Mouse (Mus musculus) left cerebral cortex, adult 9 months (tissue): ENCODE measurements around the gene Myh15.
"Not testable (repeated sequence)": the region's sequence is repeated elsewhere in the genome, so short reads cannot be mapped to it uniquely, and the experiment has no call there.

Experiments used
- DNase-seq, 2 experiments: peaks; one replicate each; pipeline ENCODE4 v3.0.0; 2022; ENCODE audit warnings: low spot score in 2 of 2

The Myh15 gene

GRCm38 (mm10) chr16:49057186-49057585, at the start of gene Myh15:
Gene Myh15 (plus strand): TSS chr16:49057486.
- DNase-seq: no peak

- peak in 1 of 2 experiments; percentile 22 for DNase-seq
Measured at GRCm38 (mm10) chr16:49016620-49017332, 40.5 kb upstream of the Myh15 start.

- no peak for DNase-seq
Measured at GRCm38 (mm10) chr16:49035852-49036251, 21.4 kb upstream of the Myh15 start.

GRCm38 (mm10) chr16:49037771-49038170, 19.5 kb upstream of the Myh15 start:
- peak in 1 of 2 experiments; percentile 18 for DNase-seq

GRCm38 (mm10) chr16:49040554-49041221, 16.6 kb upstream of the Myh15 start:
- DNase-seq: no peak

GRCm38 (mm10) chr16:49049214-49049613, 8.1 kb upstream of the Myh15 start:
- no peak for DNase-seq

- no peak for DNase-seq
Measured at GRCm38 (mm10) chr16:49069256-49069963, 12.1 kb downstream of the Myh15 start.

GRCm38 (mm10) chr16:49071316-49071715, 14.0 kb downstream of the Myh15 start:
- no peak for DNase-seq

- no peak for DNase-seq
Measured at GRCm38 (mm10) chr16:49128015-49128414, 70.7 kb downstream of the Myh15 start.

- no peak for DNase-seq
Measured at GRCm38 (mm10) chr16:49156193-49156592, 98.9 kb downstream of the Myh15 start.

GRCm38 (mm10) chr16:49164349-49165137, 107.3 kb downstream of the Myh15 start:
- peak; percentile 4 to 81 for DNase-seq

GRCm38 (mm10) chr16:49165728-49166127, 108.4 kb downstream of the Myh15 start:
- DNase-seq: no peak

GRCm38 (mm10) chr16:49167325-49167724, 110.0 kb downstream of the Myh15 start:
- DNase-seq: peak; percentile 7 to 29

GRCm38 (mm10) chr16:49175077-49175476, 117.8 kb downstream of the Myh15 start:
- DNase-seq: no peak

GRCm38 (mm10) chr16:49175729-49176395, 118.6 kb downstream of the Myh15 start:
- peak; percentile 9 to 20 for DNase-seq

- no peak for DNase-seq
Measured at GRCm38 (mm10) chr16:49193521-49193920, 136.2 kb downstream of the Myh15 start.

- no peak for DNase-seq
Measured at GRCm38 (mm10) chr16:49193986-49194385, 136.7 kb downstream of the Myh15 start.

- DNase-seq: no peak
Measured at GRCm38 (mm10) chr16:49196290-49196689, 139.0 kb downstream of the Myh15 start.

GRCm38 (mm10) chr16:49197951-49198350, 140.7 kb downstream of the Myh15 start:
- peak in 1 of 2 experiments; percentile 7 for DNase-seq

GRCm38 (mm10) chr16:49223733-49224132, 166.4 kb downstream of the Myh15 start:
- DNase-seq: no peak

GRCm38 (mm10) chr16:49243517-49243916, 186.2 kb downstream of the Myh15 start:
- not testable (repeated sequence) for DNase-seq
